Mouse (Mus musculus) gastrocnemius, postnatal 25 days (tissue): ENCODE results near the gene Hgd. TPM values are rescaled to one million over a fixed set of nuclear protein-coding genes. Genes with fewer than 3 reads are reported as not detected.

Experiments
- DNase-seq: peaks from one replicate; pipeline ENCODE4 v3.0.0; 2022
- total RNA-seq, 2 experiments: library from RNA; stranded (reverse); gene quantifications; 1 replicate in 1 of 2; 2 replicates in 1 of 2; pipeline ENCODE4 v1.2.3; 2021

The Hgd gene
- total RNA-seq, 2 experiments from 2014 or later = not detected

DNA sequence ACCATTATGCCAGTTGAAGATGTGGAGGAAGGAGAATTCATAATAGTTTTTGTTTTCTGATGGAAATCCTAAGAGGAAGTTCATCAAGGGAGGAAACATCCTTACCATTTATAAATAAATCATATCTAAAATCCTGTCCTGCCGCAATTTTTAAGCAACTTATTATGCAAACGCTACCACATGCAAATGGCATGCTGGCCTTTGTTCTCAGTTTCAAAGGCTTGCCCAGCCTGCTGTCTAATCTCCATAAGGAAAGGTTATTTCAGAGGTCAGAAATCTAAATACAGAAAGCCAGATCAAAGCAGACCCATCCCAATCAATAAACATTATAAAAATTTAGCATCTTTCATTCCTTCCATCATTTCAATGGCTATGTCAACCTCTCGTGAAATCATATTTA lies 1.9 kb downstream of the Hgd start:
- DNase-seq = no peak

GRCm38 (mm10) chr16:37583306-37583705 lies 3.4 kb downstream of the Hgd start:
- no peak for DNase-seq

DNA sequence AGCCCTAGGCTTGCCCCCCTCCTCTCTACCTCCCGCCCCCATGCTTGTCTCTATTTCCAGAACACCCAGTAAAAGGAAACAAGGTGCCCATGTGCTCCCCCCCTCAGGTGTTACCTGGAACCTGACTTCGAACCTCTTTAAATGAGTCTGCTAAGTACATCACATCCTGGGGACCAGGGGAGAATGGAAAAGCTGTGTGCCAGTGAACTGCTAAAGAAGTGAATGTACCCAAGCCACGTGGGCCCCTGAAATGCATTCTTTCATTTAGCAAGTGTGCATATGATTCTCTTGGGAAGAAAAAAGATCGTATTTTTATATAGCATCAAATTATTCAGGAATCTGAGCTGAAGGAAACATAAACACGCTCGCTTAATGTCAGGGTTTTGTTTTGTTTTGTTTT lies 3.8 kb downstream of the Hgd start:
- no peak for DNase-seq

- peak; percentile 9 for DNase-seq
Measured at GRCm38 (mm10) chr16:37584218-37585035, 4.5 kb downstream of the Hgd start.

DNA sequence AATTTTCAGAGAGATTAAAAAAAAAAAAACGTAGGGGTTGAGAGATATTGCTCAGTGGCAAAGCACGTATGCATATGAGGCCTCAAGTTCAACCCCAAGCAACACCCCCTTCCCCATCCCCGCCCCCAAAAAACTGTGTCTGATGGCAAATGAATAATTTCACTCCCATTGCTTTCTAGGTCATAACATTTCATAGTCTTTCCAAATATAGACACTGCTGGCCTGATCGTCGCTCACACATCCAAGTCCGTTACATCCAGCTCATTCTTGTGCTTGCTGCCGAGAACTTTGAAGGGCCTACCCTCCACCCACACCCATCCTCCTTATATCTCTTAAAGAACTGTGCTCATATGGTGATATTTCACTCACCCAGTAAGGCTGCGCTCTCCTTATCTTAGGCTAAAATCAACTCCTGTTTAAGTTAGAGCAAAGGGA lies 5.2 kb downstream of the Hgd start:
- no peak for DNase-seq

GRCm38 (mm10) chr16:37590921-37591320 lies 11.0 kb downstream of the Hgd start:
- peak; percentile 39 for DNase-seq

- no peak for DNase-seq
Measured at GRCm38 (mm10) chr16:37591551-37591950, 11.6 kb downstream of the Hgd start.

- DNase-seq = no peak
Measured at GRCm38 (mm10) chr16:37597412-37597811, 17.5 kb downstream of the Hgd start.

DNA sequence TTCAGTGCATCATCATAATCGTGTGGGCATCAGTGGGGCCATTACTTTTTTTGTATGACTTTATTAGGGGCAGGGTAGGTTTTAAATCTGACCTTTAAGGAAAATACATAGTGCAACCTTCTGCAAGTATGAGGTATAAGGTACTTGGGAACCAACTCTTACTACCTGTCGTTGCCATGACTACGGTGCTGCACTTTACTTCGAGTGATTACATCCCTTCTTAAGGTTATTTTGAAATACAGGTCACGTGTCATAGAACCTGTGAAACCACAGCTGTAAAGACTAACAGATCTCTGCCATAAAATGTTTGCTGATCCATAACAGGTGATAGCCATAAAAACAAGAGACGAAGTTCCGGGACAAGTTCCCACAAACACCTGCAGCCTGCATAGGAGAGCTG lies 18.5 kb downstream of the Hgd start:
- DNase-seq = no peak

GRCm38 (mm10) chr16:37599326-37599725 lies 19.4 kb downstream of the Hgd start:
- DNase-seq = no peak

DNA sequence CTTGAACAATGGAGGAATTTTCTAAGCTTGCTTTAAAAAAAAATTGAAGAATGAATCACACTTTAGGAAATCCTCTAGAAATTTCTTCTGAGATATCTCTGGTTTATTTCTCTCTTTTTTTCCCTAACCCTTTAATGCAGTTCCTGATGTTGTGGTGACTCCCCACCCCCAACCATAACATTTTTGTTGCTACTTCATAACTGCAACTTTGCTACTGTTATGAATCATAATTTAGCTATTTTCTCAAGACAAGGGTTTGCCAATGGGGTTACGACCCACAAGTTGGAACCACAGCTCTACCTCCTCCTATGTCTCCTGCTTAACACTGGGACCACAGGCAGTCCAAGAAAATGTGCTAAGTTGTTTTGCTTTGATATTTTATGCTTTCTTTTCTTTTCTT lies 23.5 kb downstream of the Hgd start:
- DNase-seq = no peak

GRCm38 (mm10) chr16:37604243-37604642 lies 24.3 kb downstream of the Hgd start:
- DNase-seq = no peak

GRCm38 (mm10) chr16:37610333-37610732 lies 30.4 kb downstream of the Hgd start:
- DNase-seq = no peak

DNA sequence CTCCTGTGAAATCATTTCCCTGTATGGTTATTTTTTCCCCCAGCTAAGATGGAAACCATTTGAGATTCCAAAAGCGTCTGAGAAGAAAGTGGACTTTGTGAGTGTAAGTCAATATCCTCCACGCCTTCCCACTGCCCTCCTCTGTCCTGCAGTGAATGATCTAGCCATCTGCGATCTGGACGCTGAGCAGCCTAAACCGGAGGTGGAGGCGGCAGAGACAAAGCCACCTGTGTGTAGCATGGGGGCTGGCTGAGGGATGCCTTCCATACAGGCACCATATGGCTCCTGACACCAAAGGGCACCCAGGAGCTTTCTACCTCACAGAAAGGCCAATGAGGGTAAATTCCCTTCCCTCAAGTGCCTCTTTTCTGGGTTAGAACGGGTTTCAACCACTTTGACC lies 31.1 kb downstream of the Hgd start:
- no peak for DNase-seq

DNA sequence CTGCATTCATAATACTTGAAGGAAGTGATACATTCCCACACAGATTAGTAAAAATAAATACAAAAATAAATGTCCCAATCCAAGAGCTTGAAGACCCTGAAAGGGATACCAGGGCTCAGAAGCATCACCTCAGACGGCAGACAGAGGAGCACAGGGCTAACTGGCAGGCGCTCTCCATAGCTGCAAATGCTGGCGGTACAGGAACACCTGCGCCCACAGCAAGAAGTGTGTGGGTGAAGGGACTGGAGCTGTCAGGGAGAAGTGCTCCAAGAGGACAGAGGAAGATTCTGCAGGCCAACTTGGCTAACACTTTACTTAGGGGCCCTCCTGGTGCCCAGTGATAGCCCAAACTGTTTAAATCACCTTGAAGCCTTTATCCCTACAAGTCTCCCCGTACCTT lies 32.1 kb downstream of the Hgd start:
- no peak for DNase-seq

DNA sequence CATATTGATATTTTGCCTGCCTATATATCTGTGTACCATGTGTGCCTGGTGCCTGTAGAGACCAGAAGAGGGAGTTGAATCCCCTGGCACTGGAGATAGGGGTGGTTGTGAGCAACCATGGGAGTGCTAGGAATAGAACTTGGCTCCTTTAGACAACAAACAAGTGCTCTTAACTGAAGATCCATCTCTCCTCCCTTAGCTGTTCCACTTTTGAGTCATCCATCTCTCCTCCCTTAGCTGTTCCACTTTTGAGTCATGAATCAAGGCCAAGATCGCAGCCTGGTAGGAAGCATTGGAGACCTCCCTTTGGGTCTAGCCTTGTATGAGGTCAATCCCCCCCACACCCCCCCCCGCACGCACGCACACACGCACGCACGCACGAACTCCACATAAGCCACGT lies 34.6 kb downstream of the Hgd start:
- DNase-seq = no peak

DNA sequence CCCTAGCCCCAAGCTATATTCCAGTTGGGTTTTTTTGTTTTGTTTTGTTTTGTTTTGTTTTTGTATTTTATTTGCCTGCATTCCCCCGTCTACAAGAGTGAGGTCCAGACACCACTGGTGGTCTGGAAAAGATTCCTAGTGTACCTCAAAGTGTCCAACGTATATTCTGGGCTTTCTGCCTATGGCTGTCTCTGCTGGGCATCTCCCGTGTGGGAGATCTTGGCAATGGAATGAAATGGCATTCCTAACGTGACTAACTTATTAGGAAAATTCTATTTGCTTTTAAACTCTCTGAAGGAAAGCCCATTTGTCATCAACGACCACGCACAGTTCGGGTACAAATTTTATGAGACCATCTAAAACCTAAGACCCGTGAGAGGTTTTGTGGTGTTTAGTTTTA lies 35.5 kb downstream of the Hgd start:
- DNase-seq = no peak

DNA sequence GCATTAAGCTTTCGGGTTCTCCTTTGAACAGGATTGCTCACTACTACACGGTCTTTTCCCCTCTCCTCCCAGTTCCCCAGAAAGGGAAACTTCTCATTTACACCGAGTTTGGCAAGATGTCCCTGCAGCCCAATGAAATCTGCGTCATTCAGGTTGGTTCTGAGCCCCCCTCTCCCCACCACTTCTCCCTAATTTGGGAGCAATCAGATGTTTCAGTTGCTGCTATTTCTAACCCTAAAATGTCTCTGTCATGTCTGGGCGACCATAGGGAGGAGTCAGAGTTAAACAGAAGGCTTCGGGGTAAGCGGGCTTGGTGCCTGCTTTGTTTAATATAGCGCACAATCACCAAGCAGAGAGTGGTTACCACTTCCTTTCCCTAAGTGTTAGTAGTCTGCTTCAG lies 36.2 kb downstream of the Hgd start:
- DNase-seq = no peak

DNA sequence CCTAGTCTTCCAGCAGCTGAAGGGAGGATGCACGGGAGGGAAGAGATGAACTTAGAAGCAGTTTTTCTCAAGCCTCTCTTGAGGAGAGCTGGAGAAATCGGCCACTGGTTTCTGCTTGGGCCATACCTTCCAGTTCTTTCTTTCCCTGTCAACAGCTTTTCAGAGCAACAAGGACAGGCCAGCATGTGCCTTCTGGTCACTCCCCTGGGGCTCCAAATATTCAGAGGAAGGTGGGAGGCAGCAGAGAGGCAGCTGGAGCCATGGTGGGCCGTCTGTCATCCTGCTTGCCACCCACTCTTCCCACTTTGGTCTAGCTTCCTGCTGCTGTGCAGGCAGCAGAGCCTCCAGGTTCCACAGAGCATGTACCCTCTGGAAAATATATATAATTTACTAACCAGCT lies 37.7 kb downstream of the Hgd start:
- DNase-seq = peak; percentile 7

DNA sequence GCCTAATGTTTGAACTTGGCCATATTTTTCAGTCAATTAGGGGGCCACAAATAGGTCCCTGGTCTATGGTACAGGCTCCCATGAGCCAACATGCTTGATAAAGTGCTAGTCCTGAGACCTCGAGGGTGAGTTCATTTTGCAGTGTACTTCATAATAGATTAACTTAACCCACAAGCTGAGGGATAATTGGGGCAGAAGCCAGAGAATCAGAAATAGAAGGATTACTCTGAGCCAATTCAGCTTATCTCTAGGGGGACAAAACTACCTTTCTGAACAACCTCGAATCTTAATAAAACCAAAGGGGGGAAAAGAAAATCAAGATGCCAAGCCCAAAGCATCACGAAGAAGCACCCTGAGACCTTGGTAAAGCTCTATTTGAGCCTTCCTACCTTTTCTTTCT lies 42.5 kb downstream of the Hgd start:
- DNase-seq = no peak

- DNase-seq = no peak
Measured at GRCm38 (mm10) chr16:37622919-37623318, 43.0 kb downstream of the Hgd start.

- no peak for DNase-seq
Measured at GRCm38 (mm10) chr16:37626388-37626949, 46.5 kb downstream of the Hgd start.

DNA sequence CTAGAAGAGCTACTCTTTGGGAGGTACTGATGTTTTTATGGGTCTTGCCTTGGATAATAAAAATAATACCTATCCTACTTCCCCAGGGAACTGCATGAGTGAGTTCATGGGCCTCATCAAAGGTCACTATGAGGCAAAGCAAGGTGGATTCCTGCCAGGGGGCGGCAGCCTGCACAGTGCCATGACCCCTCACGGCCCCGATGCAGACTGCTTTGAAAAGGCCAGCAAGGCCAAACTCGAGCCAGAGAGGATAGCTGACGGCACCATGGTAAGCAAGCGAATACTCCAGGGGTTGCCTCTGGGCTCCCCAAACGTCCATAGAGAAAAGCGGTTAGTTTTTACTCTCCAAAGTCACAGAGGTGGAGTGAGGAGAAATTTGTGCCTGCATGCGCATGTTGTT lies 48.4 kb downstream of the Hgd start:
- DNase-seq = no peak

- DNase-seq = no peak
Measured at GRCm38 (mm10) chr16:37629011-37629410, 49.1 kb downstream of the Hgd start.
